ENCODE assay signal across 18 mouse cellular contexts in genomic region chr3:83290482-83290881, GRCm38 (mm10).
"Had no signal": no experiment of that assay in that cellular context is flagged by ENCODE, and none has a peak within 500 bp of the region (broad histone marks: within the 10 kb centered on the region; RNA-seq: fewer than 3 reads in every experiment).

No protein-coding gene starts in this region.

- ATAC-seq: liver, postnatal 0 days; lung, postnatal 0 days; midbrain, embryonic 15.5 days had no signal

- H3K9ac ChIP-seq: limb, embryonic 12.5 days; limb, embryonic 15.5 days; liver, embryonic 14.5 days; liver, postnatal 0 days; lung, embryonic 14.5 days; midbrain, embryonic 12.5 days; midbrain, embryonic 15.5 days; stomach, embryonic 15.5 days had no signal

- H3K4me2 ChIP-seq: limb, embryonic 12.5 days; limb, embryonic 15.5 days; liver, embryonic 11.5 days; lung, embryonic 14.5 days; midbrain, embryonic 12.5 days; midbrain, embryonic 15.5 days; stomach, embryonic 15.5 days had no signal

- H3K4me3 ChIP-seq: limb, embryonic 12.5 days; limb, embryonic 15.5 days; midbrain, embryonic 12.5 days; midbrain, embryonic 15.5 days; stomach, embryonic 15.5 days had no signal

- H3K9me3 ChIP-seq: limb, embryonic 12.5 days; limb, embryonic 15.5 days; midbrain, embryonic 12.5 days; midbrain, embryonic 15.5 days; stomach, embryonic 15.5 days had no signal

- H3K27me3 ChIP-seq: midbrain, embryonic 12.5 days; midbrain, embryonic 15.5 days; stomach, embryonic 15.5 days had no signal

- DNase-seq: kidney, adult 9 months; kidney, postnatal 14 days; kidney, postnatal 4 days; left cerebral cortex, postnatal 4 days; liver, postnatal 0 days; lung, embryonic 14.5 days; spleen, adult 18-20 months; thymus, adult 18-20 months; thymus, postnatal 36 days had no signal

- H3K4me1 ChIP-seq: midbrain, embryonic 12.5 days; midbrain, embryonic 15.5 days; stomach, embryonic 15.5 days had no signal

- H3K36me3 ChIP-seq: limb, embryonic 12.5 days; limb, embryonic 15.5 days; midbrain, embryonic 12.5 days; midbrain, embryonic 15.5 days; stomach, embryonic 15.5 days had no signal

- H3K27ac ChIP-seq: limb, embryonic 12.5 days; limb, embryonic 15.5 days; liver, embryonic 14.5 days; macrophage; midbrain, embryonic 12.5 days; midbrain, embryonic 15.5 days; stomach, embryonic 15.5 days had no signal
